Mouse (Mus musculus): ENCODE measurements around the gene Krtap10-4. TPM values are rescaled to one million over a fixed set of nuclear protein-coding genes. Genes with fewer than 3 reads are reported as not detected.
"Not testable (repeated sequence)": the region's sequence is repeated elsewhere in the genome, so short reads cannot be mapped to it uniquely, and the experiment has no call there.

Krtap10-4 gene
- polyA plus RNA-seq, 1 experiment from 2014 or later, result not detected

GRCm38 (mm10) chr10:77819203-77819602, 7.7 kb downstream of the Krtap10-4 start:
- 41% methylated on average over 4 of the region's 4 CpGs for WGBS
- Histone ChIP-seq H3K4me1 (peaks cover 4% of the 10 kb centered on the region; the same call in 1 of the 2 replicates), H3K9ac (replicated peaks) (no peak overlapping the region), H3K9me3 (replicated peaks) (peaks cover 5% of the 10 kb centered on the region; the same call in 1 of the 2 replicates), H3K4me3 (replicated peaks) (no peak overlapping the region), H3K27me3 (replicated peaks) (no peaks in the 10 kb centered on the region), H3K36me3 (no peaks in the 10 kb centered on the region), H3K4me2 (no peak overlapping the region), H3K27ac (replicated peaks) (no peak overlapping the region)
- no peak for ATAC-seq (ENCODE audit: low FRiP score)

- Histone ChIP-seq H3K9me3 (replicated peaks) (no peaks in the 10 kb centered on the region; the same call in 1 of the 2 replicates), H3K27ac (replicated peaks) (no peak overlapping the region), H3K4me3 (replicated peaks) (no peak overlapping the region), H3K27me3 (replicated peaks) (no peaks in the 10 kb centered on the region), H3K4me1 (peaks cover 4% of the 10 kb centered on the region; the same call in 1 of the 2 replicates), H3K9ac (replicated peaks) (no peak overlapping the region), H3K36me3 (no peaks in the 10 kb centered on the region), H3K4me2 (no peak overlapping the region)
- WGBS, result 98% methylated on average over 4 of the region's 4 CpGs
- ATAC-seq (ENCODE audit: low FRiP score), result no peak
These were observed 8.4 kb downstream of the Krtap10-4 start for GRCm38 (mm10) chr10:77818523-77818922.

GRCm38 (mm10) chr10:77815514-77815913, 11.4 kb downstream of the Krtap10-4 start:
- H3K36me3 ChIP-seq, result no peaks in the 10 kb centered on the region
- no peak for ATAC-seq (ENCODE audit: low FRiP score)
- no peaks in the 10 kb centered on the region for H3K9me3 ChIP-seq (replicated peaks)
- peaks cover 4% of the 10 kb centered on the region; the same call in 1 of the 2 replicates for H3K4me1 ChIP-seq
- no peak overlapping the region for H3K9ac ChIP-seq (replicated peaks)
- no peak overlapping the region for H3K4me3 ChIP-seq (replicated peaks)
- no peaks in the 10 kb centered on the region for H3K27me3 ChIP-seq (replicated peaks)
- no peak overlapping the region for H3K4me2 ChIP-seq
- 35% methylated on average over 5 of the region's 5 CpGs for WGBS
- no peak overlapping the region for H3K27ac ChIP-seq (replicated peaks)

GRCm38 (mm10) chr10:77814382-77814781, 12.5 kb downstream of the Krtap10-4 start, which contains the start of gene Gm2696:
TSS of gene Gm2696 (plus strand) at chr10:77814682.
- peaks cover 4% of the 10 kb centered on the region; the same call in 1 of the 2 replicates for H3K4me1 ChIP-seq
- WGBS, result 52% methylated on average over 4 of the region's 4 CpGs
- H3K9me3 ChIP-seq (replicated peaks), result no peaks in the 10 kb centered on the region
- no peak within 1 kb of the TSS for H3K4me3 ChIP-seq (replicated peaks)
- no peaks in the 10 kb centered on the region for H3K36me3 ChIP-seq
- H3K9ac ChIP-seq (replicated peaks), result no peak within 1 kb of the TSS
- no peak for ATAC-seq (ENCODE audit: low FRiP score)
- no peak within 1 kb of the TSS for H3K4me2 ChIP-seq
- no peak within 1 kb of the TSS for H3K27ac ChIP-seq (replicated peaks)
- no peaks in the 10 kb centered on the region for H3K27me3 ChIP-seq (replicated peaks)

- H3K4me1 ChIP-seq, result peaks cover 4% of the 10 kb centered on the region; the same call in 1 of the 2 replicates
- H3K4me2 ChIP-seq, result no peak within 1 kb of the TSS
- no peak for ATAC-seq (ENCODE audit: low FRiP score)
- H3K27me3 ChIP-seq (replicated peaks), result no peaks in the 10 kb centered on the region
- H3K27ac ChIP-seq (replicated peaks), result no peak within 1 kb of the TSS
- H3K36me3 ChIP-seq, result no peaks in the 10 kb centered on the region
- H3K4me3 ChIP-seq (replicated peaks), result no peak within 1 kb of the TSS
- H3K9me3 ChIP-seq (replicated peaks), result no peaks in the 10 kb centered on the region
- WGBS, result 67% methylated on average over 5 of the region's 5 CpGs
- no peak within 1 kb of the TSS for H3K9ac ChIP-seq (replicated peaks)
These were observed 15.2 kb downstream of the Krtap10-4 start, which contains the start of gene Gm9507 for GRCm38 (mm10) chr10:77811743-77812142. TSS of gene Gm9507 (minus strand) at chr10:77811843.

- Histone ChIP-seq H3K4me3 (replicated peaks) (no peak overlapping the region), H3K4me1 (no peaks in the 10 kb centered on the region), H3K4me2 (no peak overlapping the region), H3K9me3 (replicated peaks) (no peaks in the 10 kb centered on the region), H3K27me3 (replicated peaks) (no peaks in the 10 kb centered on the region), H3K27ac (replicated peaks) (no peak overlapping the region), H3K36me3 (no peaks in the 10 kb centered on the region), H3K9ac (replicated peaks) (no peak overlapping the region)
- ATAC-seq (ENCODE audit: low FRiP score), result no peak
- 85% methylated on average over 3 of the region's 3 CpGs for WGBS
These were observed 22.8 kb downstream of the Krtap10-4 start for GRCm38 (mm10) chr10:77804095-77804494.

GRCm38 (mm10) chr10:77798921-77799508, 27.9 kb downstream of the Krtap10-4 start, which contains the start of gene Gm19668:
TSS of gene Gm19668 (minus strand) at chr10:77799133.
- no peaks in the 10 kb centered on the region for H3K27me3 ChIP-seq (replicated peaks)
- ATAC-seq (ENCODE audit: low FRiP score), result no peak
- 42% methylated on average over 8 of the region's 8 CpGs for WGBS
- 0 out of 2 replicates have a peak, but pooled peaks cover 5% of the 10 kb centered on the region for H3K4me1 ChIP-seq
- H3K4me3 ChIP-seq (replicated peaks), result no peak within 1 kb of the TSS
- no peak within 1 kb of the TSS for H3K4me2 ChIP-seq
- H3K27ac ChIP-seq (replicated peaks), result no peak within 1 kb of the TSS
- no peak within 1 kb of the TSS for H3K9ac ChIP-seq (replicated peaks)
- H3K36me3 ChIP-seq, result no peaks in the 10 kb centered on the region
- H3K9me3 ChIP-seq (replicated peaks), result no peaks in the 10 kb centered on the region

GRCm38 (mm10) chr10:77798164-77798920, 28.6 kb downstream of the Krtap10-4 start:
- H3K27ac ChIP-seq (replicated peaks); H3K4me2 ChIP-seq; H3K9ac ChIP-seq (replicated peaks); ATAC-seq (ENCODE audit: low FRiP score); H3K27me3 ChIP-seq (replicated peaks); H3K4me1 ChIP-seq; H3K36me3 ChIP-seq; H3K9me3 ChIP-seq (replicated peaks); H3K4me3 ChIP-seq (replicated peaks): not testable (repeated sequence)
- 37% methylated on average over 3 of the region's 3 CpGs for WGBS

GRCm38 (mm10) chr10:77797677-77798076, 29.2 kb downstream of the Krtap10-4 start:
- Histone ChIP-seq H3K9ac (replicated peaks) (no peak overlapping the region), H3K4me3 (replicated peaks) (no peak overlapping the region), H3K4me1 (0 out of 2 replicates have a peak, but pooled peaks cover 5% of the 10 kb centered on the region), H3K27me3 (replicated peaks) (no peaks in the 10 kb centered on the region), H3K9me3 (replicated peaks) (no peaks in the 10 kb centered on the region), H3K4me2 (no peak overlapping the region), H3K36me3 (no peaks in the 10 kb centered on the region), H3K27ac (replicated peaks) (no peak overlapping the region)
- 27% methylated on average over 3 of the region's 3 CpGs for WGBS
- no peak for ATAC-seq (ENCODE audit: low FRiP score)

GRCm38 (mm10) chr10:77794976-77795375, 31.9 kb downstream of the Krtap10-4 start, which contains the start of gene Gm9639:
TSS of gene Gm9639 (minus strand) at chr10:77795076.
- Histone ChIP-seq H3K4me1 (0 out of 2 replicates have a peak, but pooled peaks cover 5% of the 10 kb centered on the region), H3K36me3 (no peaks in the 10 kb centered on the region), H3K9me3 (replicated peaks) (no peaks in the 10 kb centered on the region), H3K9ac (replicated peaks) (no peak within 1 kb of the TSS), H3K4me3 (replicated peaks) (no peak within 1 kb of the TSS), H3K4me2 (no peak within 1 kb of the TSS), H3K27me3 (replicated peaks) (no peaks in the 10 kb centered on the region), H3K27ac (replicated peaks) (no peak within 1 kb of the TSS)
- WGBS, result 56% methylated on average over 2 of the region's 2 CpGs
- ATAC-seq (ENCODE audit: low FRiP score), result no peak

GRCm38 (mm10) chr10:77788621-77789020, 38.3 kb downstream of the Krtap10-4 start:
- H3K36me3 ChIP-seq, result no peaks in the 10 kb centered on the region
- H3K27ac ChIP-seq (replicated peaks), result no peak overlapping the region
- H3K27me3 ChIP-seq (replicated peaks), result no peaks in the 10 kb centered on the region
- no peak overlapping the region for H3K9ac ChIP-seq (replicated peaks)
- H3K4me1 ChIP-seq, result no peaks in the 10 kb centered on the region
- no peak for ATAC-seq (ENCODE audit: low FRiP score)
- no peaks in the 10 kb centered on the region for H3K9me3 ChIP-seq (replicated peaks)
- 71% methylated on average over 2 of the region's 2 CpGs for WGBS
- H3K4me2 ChIP-seq, result no peak overlapping the region
- H3K4me3 ChIP-seq (replicated peaks), result no peak overlapping the region

- not testable (repeated sequence) for H3K27me3 ChIP-seq (replicated peaks); H3K27ac ChIP-seq (replicated peaks); H3K9ac ChIP-seq (replicated peaks); H3K4me2 ChIP-seq; H3K36me3 ChIP-seq; ATAC-seq (ENCODE audit: low FRiP score); H3K4me3 ChIP-seq (replicated peaks); H3K4me1 ChIP-seq; H3K9me3 ChIP-seq (replicated peaks)
- 29% methylated on average over 1 of the region's 1 CpGs for WGBS
These were observed 39.0 kb downstream of the Krtap10-4 start, which contains the start of gene Gm7137 for GRCm38 (mm10) chr10:77787876-77788275. TSS of gene Gm7137 (minus strand) at chr10:77788200.
